Mouse (Mus musculus) thymus, postnatal 36 days (tissue): ENCODE data around the gene Ddx58.

Experiments used
- DNase-seq, 2 experiments: peaks; one replicate each; pipeline ENCODE4 v3.0.0; 2022; ENCODE audit warnings: mixed read lengths in 2 of 2

The Ddx58 gene

DNA sequence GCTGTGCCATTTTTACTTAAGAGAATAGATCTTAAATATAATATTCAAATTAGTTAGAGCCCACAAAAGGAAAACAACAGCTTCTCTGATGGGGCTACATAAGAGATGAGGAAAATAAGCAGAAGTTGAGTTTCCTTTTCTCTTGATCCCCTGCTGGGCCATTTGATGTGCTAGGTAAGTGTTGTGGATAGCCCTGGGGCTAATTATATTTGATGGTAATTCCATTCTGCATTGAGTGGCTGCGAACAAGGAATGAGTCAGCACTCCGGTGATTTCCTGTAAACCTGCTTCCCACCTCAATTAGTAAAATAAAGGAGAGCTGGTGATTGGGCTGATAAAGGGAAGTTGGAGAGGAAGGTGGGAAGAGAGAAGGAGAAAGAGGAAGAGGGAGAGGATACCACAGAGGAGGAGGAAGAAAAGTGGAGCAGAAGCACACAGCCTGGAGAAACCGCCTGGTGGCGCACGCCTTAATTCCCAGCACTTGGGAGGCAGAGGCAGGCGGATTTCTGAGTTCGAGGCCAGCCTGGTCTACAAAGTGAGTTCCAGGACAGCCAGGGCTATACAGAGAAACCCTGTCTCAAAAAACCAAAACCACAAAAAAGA is 6.5 kb downstream of the Ddx58 start:
- no peak for DNase-seq

DNA sequence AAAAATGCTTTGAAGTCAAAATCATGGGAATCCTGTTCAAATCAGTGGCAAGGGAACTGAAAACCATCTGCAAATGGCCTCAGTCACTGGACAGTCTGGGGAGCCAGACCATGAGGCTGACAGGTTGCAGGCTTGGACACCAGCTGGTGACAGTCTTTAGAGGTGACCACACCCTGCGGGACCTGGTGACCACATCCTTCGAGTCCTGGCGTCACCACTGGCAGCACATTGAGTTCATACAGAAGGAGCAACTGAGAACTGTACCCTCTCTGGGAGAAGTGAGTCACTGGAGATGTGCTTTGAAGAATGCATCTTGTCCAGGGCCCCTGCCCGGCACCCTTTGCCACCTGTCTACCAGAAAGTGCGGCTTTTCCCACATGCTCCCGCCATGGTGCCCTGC is 9.9 kb downstream of the Ddx58 start:
- DNase-seq, result no peak

DNA sequence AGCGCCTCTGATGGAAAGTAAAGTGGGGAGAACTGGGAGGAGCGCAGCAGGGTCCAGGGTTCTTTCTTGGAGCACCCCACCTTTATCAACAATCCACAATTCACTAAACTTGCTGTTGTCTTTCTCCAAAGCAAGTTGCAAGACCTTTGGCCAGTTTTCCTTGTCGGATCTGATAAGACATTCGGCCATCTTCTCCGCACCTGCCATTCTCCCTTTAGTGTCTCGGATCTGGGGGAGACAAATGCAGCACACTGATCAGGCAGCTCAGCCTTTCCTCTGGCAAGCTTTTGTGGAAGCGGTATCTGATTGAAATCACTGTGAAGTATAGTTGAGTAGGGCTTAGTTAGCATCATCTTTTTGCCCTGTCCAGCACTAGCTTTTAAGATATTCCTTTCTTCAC is 11.7 kb downstream of the Ddx58 start:
- no peak for DNase-seq

DNA sequence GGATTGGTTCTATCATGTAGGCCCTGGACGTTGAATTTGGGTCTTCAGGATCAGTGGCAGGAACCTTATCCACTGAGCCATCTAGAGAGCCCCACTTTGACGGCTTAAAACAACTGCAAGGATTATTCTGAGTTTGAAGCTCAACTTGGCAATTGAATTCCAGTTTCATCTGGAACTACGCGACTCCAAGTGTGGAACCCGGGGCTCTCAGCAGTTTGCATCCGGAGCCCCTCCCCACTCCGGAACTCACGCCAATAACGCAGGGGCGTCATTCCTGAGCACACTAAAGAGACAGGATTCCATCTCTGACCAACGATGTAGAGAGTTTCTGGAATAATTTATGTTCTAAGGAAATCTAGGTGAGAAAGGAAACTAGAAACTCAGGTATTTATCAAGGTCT is 12.5 kb downstream of the Ddx58 start:
- no peak for DNase-seq

DNA sequence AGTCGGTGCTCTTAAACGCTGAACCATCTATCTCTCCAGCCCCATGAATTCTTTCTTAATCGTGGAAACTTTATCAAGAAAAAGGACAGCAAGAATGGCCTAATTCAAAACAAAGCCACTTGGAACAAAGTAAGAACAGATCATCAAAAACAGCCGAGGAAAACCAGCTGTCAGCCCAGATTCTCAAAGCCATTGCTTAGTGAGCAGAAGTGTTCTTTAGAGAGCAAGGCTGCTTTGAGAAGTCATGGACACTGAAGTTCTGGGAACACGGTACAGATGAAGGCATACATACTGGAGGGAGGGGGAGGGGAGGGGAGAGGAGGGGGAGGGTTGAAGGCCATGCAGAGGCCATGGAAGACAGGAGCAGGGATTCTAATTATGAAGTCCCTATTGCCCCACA is 13.5 kb downstream of the Ddx58 start:
- no peak for DNase-seq

DNA sequence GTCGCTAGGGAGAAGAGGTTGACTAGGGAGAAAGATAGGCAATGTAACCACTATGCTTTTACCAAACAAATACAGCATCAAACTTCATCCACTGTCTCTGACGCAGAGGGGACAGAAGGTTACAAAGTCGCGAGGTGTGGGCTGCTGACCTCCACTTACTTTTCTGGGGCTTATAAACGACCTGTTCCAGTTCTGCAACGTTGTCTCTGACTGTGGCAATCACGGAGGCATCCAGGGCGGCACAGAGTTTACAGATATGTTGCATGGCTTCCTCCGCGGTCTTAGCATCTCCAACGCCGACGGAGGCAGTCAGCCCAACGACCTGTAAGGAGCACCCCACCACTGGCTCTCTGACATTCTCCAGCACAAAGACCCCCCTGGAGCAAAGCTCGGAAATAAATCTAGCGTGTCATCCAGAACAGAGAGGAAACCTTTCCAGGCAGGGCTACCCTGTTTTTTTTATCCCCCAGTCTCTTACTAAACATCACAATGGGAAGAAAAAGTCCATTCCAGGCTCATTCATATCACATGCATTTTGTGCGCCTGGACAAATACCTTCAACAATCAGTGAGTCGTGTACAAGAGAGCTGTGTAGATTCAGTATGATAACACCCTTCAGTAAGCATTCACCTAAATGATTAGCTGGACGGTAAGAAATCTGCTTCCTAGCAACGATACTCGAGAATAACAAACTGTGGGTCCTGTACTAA is 17.6 kb downstream of the Ddx58 start:
- no peak for DNase-seq

DNA sequence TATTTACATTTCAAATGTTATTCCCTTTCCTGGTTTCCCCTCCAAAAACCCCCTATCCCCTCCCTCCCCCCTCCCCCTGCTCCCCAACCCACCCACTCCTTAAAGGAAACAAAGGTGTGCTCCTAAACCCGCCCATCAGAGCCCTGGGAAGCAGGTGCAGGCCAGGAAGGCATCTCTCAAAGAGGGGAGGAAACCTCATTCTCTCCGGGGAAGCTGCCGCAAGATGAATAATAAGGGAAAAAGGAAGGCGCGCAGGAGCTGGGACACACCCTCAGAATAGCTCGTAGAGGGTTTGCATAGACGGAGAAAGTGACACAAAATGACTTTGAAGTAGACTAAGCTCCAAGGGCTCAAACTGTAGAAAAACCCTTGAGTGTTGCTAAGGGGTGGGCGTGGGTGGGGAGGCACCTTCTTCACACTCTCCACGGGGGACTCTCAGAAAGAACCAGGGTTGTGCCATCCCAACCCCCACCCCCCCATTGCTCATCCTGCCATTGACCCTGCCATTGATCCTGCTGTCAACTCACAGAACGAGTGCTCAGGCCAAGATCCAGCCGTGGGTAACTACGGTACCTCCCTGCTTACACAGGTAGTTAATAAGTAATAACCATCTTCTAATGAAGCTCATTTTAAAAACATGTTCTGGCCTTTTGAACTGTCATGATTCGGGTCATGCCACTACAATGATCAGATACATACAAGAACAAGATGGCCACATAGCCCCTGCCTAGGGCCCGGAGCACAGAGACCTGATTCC is 18.4 kb downstream of the Ddx58 start:
- DNase-seq, result no peak

DNA sequence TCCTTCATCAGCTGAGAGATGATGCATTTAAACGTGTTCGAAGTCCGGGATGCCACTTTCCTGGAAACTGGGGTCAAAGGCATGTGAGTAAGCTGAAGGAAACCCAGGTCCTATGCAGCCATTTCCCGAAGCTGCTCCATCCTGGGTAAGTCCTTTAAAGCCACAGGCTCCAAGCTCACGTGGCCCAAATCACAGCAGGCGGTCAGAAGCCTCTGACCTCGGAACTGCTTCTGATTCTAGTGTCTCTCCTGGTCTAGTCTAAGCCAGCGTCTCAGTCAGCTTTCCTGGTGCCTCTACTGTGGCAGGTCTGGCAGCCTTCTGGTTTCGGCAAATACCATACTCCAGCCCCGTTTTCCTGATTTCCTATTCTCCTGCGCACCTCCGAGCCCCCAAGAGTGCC is 19.2 kb downstream of the Ddx58 start:
- no peak for DNase-seq

DNA sequence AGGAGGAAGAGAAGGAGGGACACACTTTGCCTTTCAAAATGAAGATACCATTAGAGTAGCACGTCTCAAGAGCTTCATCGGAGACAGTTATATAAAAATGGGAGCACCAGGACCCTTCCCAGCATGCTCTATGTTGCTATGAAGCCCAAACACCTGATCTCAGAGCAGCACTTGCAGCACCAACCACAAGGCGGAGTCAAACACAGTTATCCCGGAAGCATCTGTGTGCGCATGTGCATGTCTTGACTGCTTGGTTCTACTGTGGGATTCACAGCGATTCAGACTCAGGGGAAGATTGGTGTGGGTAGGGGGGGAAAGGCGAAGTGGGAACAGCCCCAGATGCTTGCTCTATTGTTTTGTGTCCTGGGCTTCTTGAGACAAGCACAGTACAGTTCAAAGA is 21.2 kb downstream of the Ddx58 start:
- DNase-seq, result peak; percentile 56 to 65

DNA sequence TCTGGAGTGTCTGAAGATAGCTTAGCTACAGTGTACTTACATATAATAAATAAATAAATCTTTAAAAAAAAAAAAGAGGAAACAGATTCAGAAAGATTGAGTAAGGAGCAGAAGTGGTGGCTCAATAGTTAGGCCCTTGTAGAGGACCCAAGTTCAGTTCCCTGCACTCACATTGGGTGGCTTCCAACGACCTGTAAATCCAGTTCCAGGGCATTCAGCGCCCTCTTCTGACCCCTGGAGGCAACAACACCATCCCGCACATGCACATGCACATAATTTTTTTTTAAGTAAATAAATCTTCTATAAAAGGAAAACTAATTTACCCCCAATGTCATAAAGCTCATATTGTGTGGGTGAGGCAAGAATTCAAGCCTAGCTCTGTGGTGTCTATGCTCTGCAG is 21.7 kb downstream of the Ddx58 start:
- DNase-seq, result no peak

DNA sequence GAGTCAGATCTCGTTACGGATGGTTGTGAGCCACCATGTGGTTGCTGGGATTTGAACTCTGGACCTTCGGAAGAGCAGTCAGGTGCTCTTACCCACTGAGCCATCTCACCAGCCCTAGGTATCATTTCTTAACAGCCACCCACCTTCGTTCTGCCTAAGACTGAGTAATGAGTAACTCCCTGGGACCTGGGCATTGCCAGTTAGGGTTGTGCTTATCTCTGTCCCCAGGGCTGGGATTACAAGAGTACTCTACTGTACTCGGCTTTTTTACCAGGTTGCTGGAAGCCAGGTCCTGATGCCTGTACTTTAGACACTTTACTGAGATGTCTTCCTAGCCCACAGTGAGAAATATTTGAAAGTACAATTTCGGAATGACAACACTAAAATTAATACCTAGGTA is 27.5 kb downstream of the Ddx58 start:
- no peak for DNase-seq

DNA sequence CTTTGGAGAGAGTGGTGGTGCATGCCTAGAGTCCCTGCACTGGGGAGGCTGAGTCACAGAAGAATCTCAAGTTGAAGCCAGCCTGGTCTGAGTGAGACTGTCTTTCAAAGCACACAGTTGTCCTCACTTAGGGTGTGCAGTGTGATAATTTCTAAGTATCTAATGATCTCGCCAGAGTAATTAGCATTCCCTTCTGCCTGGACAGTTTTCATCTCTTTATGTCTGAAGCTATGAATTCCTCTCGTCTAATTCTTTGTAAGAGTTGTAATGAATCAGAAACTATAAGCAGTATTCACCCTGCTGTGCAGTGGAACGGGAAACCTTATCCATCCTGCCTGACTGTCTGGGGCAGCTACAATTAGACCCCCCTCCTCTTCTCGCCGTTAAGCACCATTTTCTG is 31.9 kb downstream of the Ddx58 start:
- DNase-seq, result no peak

DNA sequence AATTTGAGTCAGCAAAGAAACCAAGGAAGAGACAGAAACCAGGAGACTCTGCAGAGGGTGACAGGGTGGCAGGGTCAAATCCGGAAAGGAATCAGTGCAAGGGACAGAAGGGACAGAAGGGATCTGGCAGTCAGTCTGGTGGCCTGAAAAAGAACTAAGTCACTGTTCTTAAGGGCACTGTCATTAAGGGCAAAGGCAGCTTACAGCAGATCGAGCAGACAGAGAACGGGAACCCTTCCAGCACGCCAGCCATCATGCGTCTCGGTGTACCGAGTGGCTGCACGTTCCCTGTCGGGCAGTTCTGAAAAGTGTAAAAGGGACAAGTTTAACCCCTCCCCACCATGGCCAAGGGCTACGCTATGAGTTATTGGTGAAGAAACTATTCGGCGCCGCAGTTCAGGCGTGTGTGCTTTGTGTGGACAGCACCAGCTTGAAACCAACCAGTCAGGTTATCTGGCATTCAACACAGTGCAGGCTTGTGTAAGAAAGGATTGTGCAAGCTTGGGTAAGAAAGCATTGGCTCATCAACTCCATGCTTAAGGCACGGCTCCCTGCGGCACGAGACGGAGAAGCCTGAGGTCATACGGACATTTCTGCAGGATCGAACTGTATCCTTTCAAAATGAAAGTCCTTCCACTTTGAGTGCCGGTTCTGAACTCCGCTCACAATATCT is 34.3 kb downstream of the Ddx58 start:
- no peak for DNase-seq

DNA sequence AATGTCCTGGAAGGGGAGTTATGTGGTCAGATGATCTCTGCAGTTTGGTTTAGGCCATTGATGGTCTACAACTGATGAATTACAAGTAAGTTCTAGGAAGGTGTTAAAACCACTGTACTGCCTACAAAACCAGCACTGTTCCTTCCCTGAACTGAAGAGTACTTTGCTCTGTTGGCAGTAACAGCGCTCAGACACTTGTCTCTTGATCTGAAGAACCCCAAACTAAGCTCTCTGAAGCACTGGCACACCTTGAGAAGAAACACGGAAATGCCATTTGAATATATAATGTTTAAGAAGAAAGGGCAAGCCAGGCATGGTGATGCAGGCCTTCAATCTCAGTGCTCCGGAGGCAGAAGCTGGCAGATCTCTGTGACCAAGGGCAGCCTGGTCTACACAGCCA is 35.3 kb downstream of the Ddx58 start:
- DNase-seq, result no peak

DNA sequence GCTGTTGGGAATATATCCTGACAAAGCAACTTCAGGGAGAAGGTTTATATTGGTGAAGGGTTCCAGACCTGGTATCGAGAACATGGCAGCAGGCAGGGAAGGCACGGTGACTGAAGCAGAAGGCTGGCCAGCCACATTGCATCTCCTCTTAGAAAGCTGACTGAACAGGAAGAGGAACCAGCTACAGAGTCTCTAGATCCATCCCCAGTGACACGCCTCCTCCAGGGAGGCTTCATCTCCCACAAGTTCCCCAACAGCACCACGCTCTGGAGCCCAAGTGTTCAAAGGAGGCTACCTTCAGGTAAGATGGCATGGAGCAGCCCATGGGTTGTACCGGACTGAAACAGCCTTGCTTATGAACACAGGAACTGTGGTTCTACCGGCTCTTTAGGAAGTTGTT is 37.4 kb downstream of the Ddx58 start:
- DNase-seq, result no peak

DNA sequence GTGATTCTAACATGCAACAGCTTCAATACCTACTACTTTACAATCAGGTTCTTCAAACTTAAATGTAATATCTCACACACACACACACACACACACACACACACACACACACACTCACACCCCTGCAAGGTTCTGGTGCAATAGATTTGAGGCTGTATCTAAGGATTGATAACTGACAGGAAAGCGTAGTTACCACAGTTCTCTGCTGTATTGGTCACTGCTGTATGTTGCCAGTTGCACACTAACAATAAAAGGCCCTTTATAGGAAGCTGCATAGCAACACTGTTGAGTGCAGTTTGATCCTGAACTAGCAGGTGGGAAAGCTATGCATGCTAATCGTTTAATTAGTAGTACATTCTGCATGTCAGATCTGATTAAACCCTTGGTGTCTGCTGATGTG is 44.3 kb downstream of the Ddx58 start:
- no peak for DNase-seq

DNA sequence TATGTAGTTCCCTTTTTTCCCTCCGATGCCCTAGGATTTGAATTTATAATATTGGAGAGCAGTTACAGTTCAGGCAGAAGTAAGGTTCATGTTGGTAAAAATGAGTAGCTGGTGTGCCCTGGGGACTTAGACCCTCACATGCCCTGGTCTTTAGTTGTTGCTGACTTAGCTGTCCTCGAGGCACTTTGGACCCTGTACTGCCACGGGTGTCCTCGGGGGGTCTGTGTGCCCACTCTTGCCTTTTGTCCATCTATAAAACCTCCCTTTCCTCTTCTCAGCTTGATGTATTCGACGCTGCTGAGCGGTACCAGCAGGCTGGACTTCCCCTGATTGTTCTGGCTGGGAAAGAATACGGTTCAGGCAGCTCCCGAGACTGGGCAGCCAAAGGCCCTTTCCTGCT is 46.2 kb downstream of the Ddx58 start:
- DNase-seq, result no peak

DNA sequence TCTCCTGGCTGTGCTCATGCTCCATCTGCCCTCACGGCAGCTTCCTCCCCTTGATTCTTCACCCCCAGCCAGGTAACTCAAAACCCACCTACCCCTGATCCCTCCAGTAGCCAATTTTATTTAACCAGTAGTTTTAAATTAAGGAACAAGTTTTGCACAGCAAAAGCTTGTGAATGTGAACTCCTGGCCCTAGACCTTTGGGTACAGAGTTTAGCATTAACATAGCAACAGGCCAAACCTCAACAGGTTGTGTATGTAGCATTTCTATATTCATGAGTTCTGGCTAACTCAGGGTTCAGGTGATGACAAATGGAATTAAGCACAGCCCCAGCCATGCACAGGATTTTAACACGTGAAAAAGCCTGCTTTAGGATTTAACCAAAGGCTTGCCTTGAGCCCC is 47.4 kb downstream of the Ddx58 start:
- no peak for DNase-seq

DNA sequence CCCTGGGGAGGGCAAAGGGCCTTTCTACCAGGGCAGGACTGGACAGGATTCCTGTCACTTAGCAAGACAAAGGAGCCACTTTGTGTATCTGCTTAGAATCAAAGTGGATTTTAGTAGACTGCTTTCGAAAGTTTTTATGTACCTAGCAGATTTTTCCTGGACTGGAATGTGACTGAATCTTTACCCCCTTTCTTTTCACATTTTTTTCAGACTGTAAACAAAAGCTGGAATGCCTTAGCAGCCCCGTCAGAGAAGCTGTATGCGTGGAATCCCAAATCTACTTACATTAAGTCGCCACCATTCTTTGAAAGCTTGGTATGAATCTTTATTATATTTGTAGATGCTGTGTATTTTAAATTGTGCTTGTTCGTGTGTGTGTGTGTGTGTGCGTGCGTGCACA is 51.7 kb downstream of the Ddx58 start:
- no peak for DNase-seq

DNA sequence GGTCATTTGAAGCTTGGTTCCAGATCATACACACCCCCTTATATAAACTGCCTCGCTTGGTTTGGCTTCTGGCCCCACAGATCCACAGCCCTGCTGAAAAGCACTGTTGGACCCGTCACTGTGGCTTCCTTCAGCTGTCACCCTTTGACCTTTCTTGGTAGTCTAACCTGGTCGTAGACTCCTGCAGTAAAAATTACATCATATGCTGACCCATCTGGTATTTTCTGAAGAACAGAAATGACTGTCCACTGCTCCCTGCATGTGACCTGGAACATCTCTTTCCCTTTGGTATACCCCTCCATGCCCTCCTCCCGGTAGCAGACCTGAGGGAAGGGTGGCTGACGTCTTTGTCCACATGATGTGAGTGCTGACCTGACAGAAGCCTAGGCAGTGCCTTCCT is 55.2 kb downstream of the Ddx58 start:
- DNase-seq, result no peak

DNA sequence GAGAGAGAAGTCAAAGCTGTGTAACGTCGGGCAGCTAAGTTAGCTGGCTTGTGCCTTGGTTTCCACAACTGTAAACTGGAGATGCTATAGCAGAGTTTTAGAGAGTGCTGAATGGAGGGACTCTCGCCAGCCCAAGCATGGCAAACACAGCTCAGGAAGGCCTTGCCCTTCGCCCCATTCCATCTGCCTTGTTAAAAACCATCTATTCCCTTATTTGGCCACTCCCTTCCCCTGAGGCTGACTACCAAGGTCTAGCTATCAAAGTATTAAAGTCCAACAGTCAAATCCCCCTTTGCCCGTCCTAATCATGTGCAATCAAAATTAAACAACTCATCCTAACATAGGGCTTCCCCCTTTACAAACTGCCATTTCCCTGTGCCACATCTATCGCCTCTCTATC is 55.8 kb downstream of the Ddx58 start:
- no peak for DNase-seq

DNA sequence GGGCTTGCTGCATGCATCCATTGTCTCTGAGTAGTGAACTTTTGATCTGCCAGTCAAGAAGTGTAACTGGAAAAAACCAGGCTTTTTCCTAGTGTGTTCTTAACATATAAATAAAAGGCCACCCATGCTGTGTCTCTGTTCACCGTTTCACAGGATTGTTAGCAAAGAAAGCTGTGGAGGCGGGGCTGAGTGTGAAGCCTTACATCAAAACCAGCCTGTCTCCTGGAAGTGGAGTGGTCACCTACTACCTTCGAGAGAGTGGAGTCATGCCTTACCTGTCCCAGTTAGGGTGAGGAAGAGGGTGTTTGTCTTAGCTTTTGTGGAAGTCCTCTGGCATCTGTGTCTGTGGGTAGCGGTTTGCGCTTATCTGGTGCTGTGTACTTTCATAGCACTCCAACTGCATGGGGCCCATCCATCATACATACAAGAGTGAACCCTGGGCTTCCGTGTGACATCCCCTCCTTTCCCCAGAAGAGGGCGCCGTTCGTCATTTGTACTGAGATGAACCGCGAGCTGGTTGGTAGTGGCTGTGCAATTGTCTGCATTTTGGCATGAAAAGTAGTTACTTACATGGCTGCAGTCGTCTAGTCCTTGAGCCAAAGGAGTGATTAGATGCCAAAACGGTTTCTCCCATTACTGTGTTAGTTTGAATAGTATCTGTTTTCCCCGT is 56.8 kb downstream of the Ddx58 start:
- DNase-seq, result peak; percentile 57 to 62

DNA sequence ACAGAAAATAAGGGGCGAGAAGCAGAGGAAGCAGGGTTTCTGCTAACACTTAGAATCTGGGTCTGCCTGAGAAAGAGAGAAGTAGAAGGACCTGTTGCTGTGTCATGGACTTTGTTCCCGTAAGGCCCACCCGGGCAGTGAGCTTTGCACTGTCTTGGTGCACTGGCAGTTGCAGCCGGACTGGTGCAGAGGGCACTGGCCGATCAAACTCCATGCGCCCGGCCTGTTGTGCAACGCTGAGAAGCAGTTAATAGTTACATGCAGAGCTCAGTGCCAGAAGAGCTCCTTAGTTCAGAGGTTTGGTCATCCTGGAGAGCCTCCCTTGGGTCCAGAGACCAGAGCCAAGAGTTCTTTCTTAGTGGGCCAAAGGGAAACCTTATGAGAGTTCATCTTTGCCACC is 57.9 kb downstream of the Ddx58 start:
- no peak for DNase-seq
